Mouse (Mus musculus): ENCODE results near the gene Itpkb.

DNA sequence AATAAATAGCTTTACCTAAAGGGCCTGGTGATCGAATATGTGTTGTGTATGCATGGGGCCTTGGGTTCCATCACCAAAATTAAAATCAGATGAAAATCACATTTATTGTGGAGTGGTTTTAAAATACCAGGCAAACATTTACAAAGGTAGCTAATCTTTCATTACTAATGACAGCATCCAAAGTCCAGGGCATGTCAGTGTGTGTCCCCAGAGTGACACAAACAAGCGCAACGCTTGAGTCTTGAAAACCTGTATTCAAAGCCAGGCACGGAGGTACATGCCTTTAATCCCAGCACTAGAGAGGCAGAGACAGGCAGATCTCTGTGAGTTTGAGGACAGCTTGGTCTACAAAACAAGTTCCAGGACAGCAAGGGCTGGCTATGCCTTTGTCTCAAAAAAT lies 30.6 kb upstream of the Itpkb start:
- TF ChIP-seq CTCF (IDR thresholded peaks at IDR 0.05; ENCODE audit: low read depth) (no peak), EP300 (IDR thresholded peaks at IDR 0.05; ENCODE audit: low read depth) (no peak)
